Mouse (Mus musculus) ES-E14 (cell line): ENCODE results near the gene Ccnl1.

Source experiments
- CHD2 ChIP-seq: IDR thresholded peaks from 2 replicates; pipeline ENCODE4 v1.6.1; 2014; ENCODE audit warnings: mild to moderate bottlenecking, low read depth, low read length, inconsistent platforms
- HCFC1 ChIP-seq: IDR thresholded peaks from 2 replicates; pipeline ENCODE4 v1.6.1; 2012; ENCODE audit warnings: low read length, inconsistent platforms, borderline replicate concordance; ENCODE audit not compliant: insufficient read depth
- MAFK ChIP-seq: IDR thresholded peaks from 2 replicates; pipeline ENCODE4 v1.6.1; 2014; ENCODE audit warnings: mild to moderate bottlenecking, low read depth, low read length, inconsistent platforms; ENCODE audit not compliant: insufficient read depth
- ZNF384 ChIP-seq: IDR thresholded peaks from 2 replicates; pipeline ENCODE4 v1.6.1; 2012; ENCODE audit warnings: low read depth, low read length, inconsistent platforms

DNA sequence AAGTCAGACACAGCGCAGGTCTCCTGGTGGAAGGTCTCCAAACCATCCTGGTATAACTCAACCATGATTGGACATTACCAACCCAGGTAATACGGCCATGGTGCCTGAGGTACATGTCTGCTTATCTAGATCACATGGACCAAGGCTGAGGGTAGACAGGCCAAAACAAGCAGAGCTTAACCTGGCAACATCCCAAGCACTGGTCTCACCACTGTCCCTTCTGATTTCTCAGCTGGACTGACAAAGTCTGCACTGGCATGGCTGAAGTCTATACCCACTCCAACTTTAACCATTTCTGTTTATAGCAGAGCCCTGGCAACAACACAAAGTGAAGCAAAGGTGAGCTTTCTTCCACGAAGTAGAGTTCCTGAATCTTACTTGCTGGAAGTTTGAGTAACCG, 22.9 kb downstream of the Ccnl1 start:
- TF ChIP-seq ZNF384 (no peak), HCFC1 (no peak), MAFK (no peak), CHD2 (no peak)
